Mouse (Mus musculus): ENCODE measurements at regions not wholly inside any gene's neighbourhood (a gene's known extent, or its start where the extent isn't known, plus 50 kb on each side); places are given as distances from the start of the nearest gene placed in this dataset.

- TF ChIP-seq EP300 (IDR thresholded peaks at IDR 0.05; ENCODE audit: low read depth) (no peak), CTCF (IDR thresholded peaks at IDR 0.05; ENCODE audit: low read depth) (no peak)
Measured at GRCm38 (mm10) chr13:102540436-102540835, 152.9 kb upstream of the Cd180 start.

Data from liver, postnatal 0 days (tissue).